8 mouse cellular contexts compared by ENCODE assay signal in genomic region chr11:69400083-69400850, GRCm38 (mm10). TPM values are rescaled to one million over a fixed set of nuclear protein-coding genes. Genes with fewer than 3 reads are reported as not detected.
DNase-seq lines count a peak whose midpoint lies in the region; ATAC-seq lines count a peak whose summit lies in the region.

No protein-coding gene starts in this region.

- peak overlapping the region; percentile 47; the same call in 1 of the 2 replicates for H3K27ac ChIP-seq in limb, embryonic 11.5 days (replicated peaks; ENCODE audit: low read depth, low read length)

- peak overlapping the region; percentile 38 for H3K4me3 ChIP-seq in megakaryocyte, embryonic 14.5 days (replicated peaks)
- 0 out of 2 replicates have a peak overlapping the region, but pooled peaks have one; percentile 14 for H3K4me3 ChIP-seq in limb, embryonic 11.5 days (ENCODE audit: low read depth, low read length)

- 73% methylated on average over 25 of the region's 25 CpGs for WGBS in limb, embryonic 11.5 days

- H3K9ac ChIP-seq in limb, embryonic 11.5 days (ENCODE audit: low read length): peak overlapping the region; percentile 45

- ATAC-seq in megakaryocyte, adult 5-6 weeks (ENCODE audit: poor library complexity, severe bottlenecking): no peak
- no peak for ATAC-seq in limb, embryonic 11.5 days (ENCODE audit: insufficient number of reproducible peaks, low FRiP score, low TSS enrichment, low read depth)
- ATAC-seq in erythroblast, adult 5-6 weeks (replicated peaks; ENCODE audit: low FRiP score, poor library complexity, severe bottlenecking): no peak

- peaks cover 77% of the 10 kb centered on the region for H3K36me3 ChIP-seq in megakaryocyte, embryonic 14.5 days (replicated peaks; ENCODE audit: low read length)
- peaks cover 42% of the 10 kb centered on the region for H3K36me3 ChIP-seq in limb, embryonic 11.5 days (ENCODE audit: control insufficient read depth, insufficient read depth, low read length)

- H3K4me1 ChIP-seq in megakaryocyte, embryonic 14.5 days: peaks cover 40% of the 10 kb centered on the region
- peaks cover 42% of the 10 kb centered on the region for H3K4me1 ChIP-seq in limb, embryonic 11.5 days (ENCODE audit: control insufficient read depth, insufficient read depth, low read length)

- DNase-seq in heart, adult 11 months: peak; percentile 94
- no peak for DNase-seq in heart, postnatal 36 days
- peak; percentile 33 to 39 for DNase-seq in cerebellum, postnatal 14 days
- peak; percentile 32 for DNase-seq in limb, embryonic 11.5 days (ENCODE audit: low spot score)
- no peak for DNase-seq in c-Kit-positive CD71-positive TER-119-positive erythroid progenitor cells, embryonic 14.5 days (ENCODE audit: low spot score)

- H3K9me3 ChIP-seq in megakaryocyte, embryonic 14.5 days: no peaks in the 10 kb centered on the region
- no peaks in the 10 kb centered on the region for H3K9me3 ChIP-seq in limb, embryonic 11.5 days (ENCODE audit: control insufficient read depth, low read length)

- no peaks in the 10 kb centered on the region for H3K27me3 ChIP-seq in megakaryocyte, embryonic 14.5 days (replicated peaks)
- H3K27me3 ChIP-seq in limb, embryonic 11.5 days (ENCODE audit: control insufficient read depth, insufficient read depth, low read length): no peaks in the 10 kb centered on the region

- peak overlapping the region; percentile 29; the same call in 1 of the 2 replicates for H3K4me2 ChIP-seq in limb, embryonic 11.5 days (ENCODE audit: low read depth, severe bottlenecking)

- intact Hi-C loops in heart, postnatal 36 days (cut with DNase I): loop anchor here (2.0 kb wide), 2 partner anchors 19 to 105 kb away; no protein-coding TSS in a partner anchor

RNA-seq across cellular contexts. Expression of gene Tmem88, which starts 2.2 kb away (rescaled TPM):
- 10 to 100 TPM; 23.3 to 29.6 TPM for total RNA-seq in heart, postnatal 36 days (2021)
- 0.35 TPM in 1 of 2 replicates, not detected in the other for polyA plus RNA-seq in megakaryocyte, embryonic 14.5 days (2012; ENCODE audit: insufficient read depth, low replicate concordance)
- 0.14 TPM in 1 of 2 replicates, not detected in the other for total RNA-seq in megakaryocyte, adult 5-6 weeks (2015)
- total RNA-seq in megakaryocyte, adult 5-6 weeks (2017): 0.18 TPM in 1 of 2 replicates, not detected in the other
- 22.7 and 23.6 TPM in 2 replicates for polyA plus RNA-seq in limb, embryonic 11.5 days (2014; fragmentation: Nextera tagmentation; extraction: Ambion mirVana)
- total RNA-seq in erythroblast, adult 5-6 weeks (2015; ENCODE audit: low replicate concordance): not detected in 2 replicates
- total RNA-seq in erythroblast, adult 5-6 weeks (2017; ENCODE audit: low replicate concordance): not detected in 2 replicates

RNA-seq across cellular contexts. Expression of gene Cyb5d1, which starts 4.8 kb away (rescaled TPM):
- total RNA-seq in heart, postnatal 36 days (2021): 10 to 100 TPM; 29.6 to 31.8 TPM
- 0.25 and 2.4 TPM in 2 replicates for polyA plus RNA-seq in megakaryocyte, embryonic 14.5 days (2012; ENCODE audit: insufficient read depth, low replicate concordance)
- 11.6 and 15.3 TPM in 2 replicates for total RNA-seq in megakaryocyte, adult 5-6 weeks (2015)
- total RNA-seq in megakaryocyte, adult 5-6 weeks (2017): 24.0 and 28.1 TPM in 2 replicates
- polyA plus RNA-seq in limb, embryonic 11.5 days (2014; fragmentation: Nextera tagmentation; extraction: Ambion mirVana): 29.2 and 37.0 TPM in 2 replicates
- 12.5 and 16.1 TPM in 2 replicates for total RNA-seq in erythroblast, adult 5-6 weeks (2015; ENCODE audit: low replicate concordance)
- 23.5 and 31.4 TPM in 2 replicates for total RNA-seq in erythroblast, adult 5-6 weeks (2017; ENCODE audit: low replicate concordance)

RNA-seq across cellular contexts. Expression of gene Naa38, which starts 5.0 kb away (rescaled TPM):
- total RNA-seq in heart, postnatal 36 days (2021): 100 to 1,000 TPM; 101 to 103 TPM
- 33.8 and 159 TPM in 2 replicates for polyA plus RNA-seq in megakaryocyte, embryonic 14.5 days (2012; ENCODE audit: insufficient read depth, low replicate concordance)
- 90.6 and 105 TPM in 2 replicates for total RNA-seq in megakaryocyte, adult 5-6 weeks (2015)
- total RNA-seq in megakaryocyte, adult 5-6 weeks (2017): 147 and 161 TPM in 2 replicates
- polyA plus RNA-seq in limb, embryonic 11.5 days (2014; fragmentation: Nextera tagmentation; extraction: Ambion mirVana): 129 and 141 TPM in 2 replicates
- total RNA-seq in erythroblast, adult 5-6 weeks (2015; ENCODE audit: low replicate concordance): 25.6 and 30.3 TPM in 2 replicates
- total RNA-seq in erythroblast, adult 5-6 weeks (2017; ENCODE audit: low replicate concordance): 18.5 and 25.2 TPM in 2 replicates

RNA-seq across cellular contexts. Expression of gene Kdm6b, which starts 13.2 kb away (rescaled TPM):
- 10 to 100 TPM; 26.1 to 29.1 TPM for total RNA-seq in heart, postnatal 36 days (2021)
- polyA plus RNA-seq in megakaryocyte, embryonic 14.5 days (2012; ENCODE audit: insufficient read depth, low replicate concordance): 44.5 and 45.4 TPM in 2 replicates
- total RNA-seq in megakaryocyte, adult 5-6 weeks (2015): 27.1 and 29.0 TPM in 2 replicates
- total RNA-seq in megakaryocyte, adult 5-6 weeks (2017): 5.0 and 6.7 TPM in 2 replicates
- polyA plus RNA-seq in limb, embryonic 11.5 days (2014; fragmentation: Nextera tagmentation; extraction: Ambion mirVana): 42.4 and 44.5 TPM in 2 replicates
- total RNA-seq in erythroblast, adult 5-6 weeks (2015; ENCODE audit: low replicate concordance): 5.8 and 8.2 TPM in 2 replicates
- 0.84 and 1.5 TPM in 2 replicates for total RNA-seq in erythroblast, adult 5-6 weeks (2017; ENCODE audit: low replicate concordance)

RNA-seq across cellular contexts. Expression of gene Chd3, which starts 31.1 kb away (rescaled TPM):
- total RNA-seq in heart, postnatal 36 days (2021): 10 to 100 TPM; 21.8 to 22.8 TPM
- 14.5 and 29.7 TPM in 2 replicates for polyA plus RNA-seq in megakaryocyte, embryonic 14.5 days (2012; ENCODE audit: insufficient read depth, low replicate concordance)
- total RNA-seq in megakaryocyte, adult 5-6 weeks (2015): 13.6 and 13.9 TPM in 2 replicates
- total RNA-seq in megakaryocyte, adult 5-6 weeks (2017): 17.1 and 19.8 TPM in 2 replicates
- 58.6 and 68.0 TPM in 2 replicates for polyA plus RNA-seq in limb, embryonic 11.5 days (2014; fragmentation: Nextera tagmentation; extraction: Ambion mirVana)
- 7.9 and 9.8 TPM in 2 replicates for total RNA-seq in erythroblast, adult 5-6 weeks (2015; ENCODE audit: low replicate concordance)
- total RNA-seq in erythroblast, adult 5-6 weeks (2017; ENCODE audit: low replicate concordance): 16.8 and 18.5 TPM in 2 replicates

Comparison
In these comparisons a context has a peak if more than half of its experiments do, and no peak if none do; other contexts are left out.
1. DNase-seq: peak in heart, adult 11 months (single experiment), cerebellum, postnatal 14 days (2 of 2) and limb, embryonic 11.5 days (single experiment); none in heart, postnatal 36 days (0 of 2) and c-Kit-positive CD71-positive TER-119-positive erythroid progenitor cells, embryonic 14.5 days (single experiment).
2. RNA of gene Tmem88, which starts 2.2 kb away (total RNA-seq): 23.3 to 29.6 TPM in heart, postnatal 36 days; 0.14 to 0.18 TPM in megakaryocyte, adult 5-6 weeks and not detected in erythroblast, adult 5-6 weeks; every median in the first group is over 10 times any median in the second.